Mouse (Mus musculus) brain, embryonic 14.5 days (tissue): Measurements from ENCODE around the gene Scyl1.

Source experiments
- CTCF ChIP-seq: fragments of 200-500 bp; IDR thresholded peaks from 2 replicates; pipeline ENCODE4 v1.5.1; 2012; ENCODE audit warnings: inconsistent platforms, mild to moderate bottlenecking, moderate library complexity, borderline replicate concordance; ENCODE audit not compliant: insufficient read depth, insufficient read length; ENCODE audit errors: extremely low read depth
- POLR2A ChIP-seq: fragments of 200-500 bp; IDR thresholded peaks from 2 replicates; pipeline ENCODE4 v1.6.1; 2012; ENCODE audit warnings: mild to moderate bottlenecking, inconsistent platforms, borderline replicate concordance; ENCODE audit not compliant: poor library complexity, insufficient read depth, insufficient read length, severe bottlenecking; ENCODE audit errors: extremely low read depth

DNA sequence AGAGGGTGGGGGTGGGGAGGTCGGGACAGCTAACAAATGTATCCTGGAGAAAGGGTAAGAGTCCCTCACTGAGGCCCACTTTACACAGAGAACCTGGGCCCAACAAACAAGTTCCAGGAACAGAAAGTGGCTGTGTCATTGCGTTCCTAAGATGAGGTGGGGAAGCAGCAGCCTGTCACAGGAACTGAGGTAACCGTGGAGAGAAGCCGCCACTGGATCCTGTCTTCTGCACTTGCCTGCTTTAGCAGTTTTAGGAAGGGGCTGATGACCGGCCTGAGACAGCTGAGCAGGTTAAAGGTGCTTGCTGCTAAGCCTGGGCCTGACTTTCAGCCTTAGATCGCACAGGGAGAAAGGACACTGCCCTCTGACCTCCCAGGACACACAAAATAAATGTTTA lies 35.6 kb upstream of the Scyl1 start:
- TF ChIP-seq CTCF (no peak), POLR2A (no peak)
